Mouse (Mus musculus) testis, adult 2 months (tissue): ENCODE results near the gene Ttc3. TPM values are rescaled to one million over a fixed set of nuclear protein-coding genes. Genes with fewer than 3 reads are reported as not detected.
A peak's percentile ranks its signal among the peaks of the same experiment; 100 is the strongest.

Experiments used
- H3K27ac ChIP-seq: fragments of 200-500 bp; 2 replicates; pipeline ENCODE4 v1.5.1; 2012; ENCODE audit warnings: low read depth, low read length; ENCODE audit not compliant: control insufficient read depth, insufficient read depth
- H3K27me3 ChIP-seq: fragments of 200-500 bp; 2 replicates; pipeline ENCODE4 v1.6.1; 2012; ENCODE audit warnings: mild to moderate bottlenecking, low read length, moderate library complexity; ENCODE audit not compliant: control insufficient read depth, insufficient read depth
- H3K36me3 ChIP-seq: fragments of 200-500 bp; 2 replicates; pipeline ENCODE4 v1.6.1; 2012; ENCODE audit warnings: mild to moderate bottlenecking, low read length; ENCODE audit not compliant: control insufficient read depth, insufficient read depth
- H3K4me1 ChIP-seq: fragments of 200-500 bp; 2 replicates; pipeline ENCODE4 v1.6.1; 2012; ENCODE audit warnings: low read length; ENCODE audit not compliant: control insufficient read depth, insufficient read depth
- H3K4me3 ChIP-seq: fragments of 200-500 bp; 2 replicates; pipeline ENCODE4 v1.5.1; 2012; ENCODE audit warnings: low read depth, mild to moderate bottlenecking, low read length, moderate library complexity, mixed read lengths; ENCODE audit not compliant: control insufficient read depth
- CTCF ChIP-seq: fragments of 200-500 bp; IDR thresholded peaks from 2 replicates; pipeline ENCODE4 v1.5.1; 2012; ENCODE audit warnings: low read depth, mild to moderate bottlenecking, inconsistent platforms, low read length, moderate library complexity; ENCODE audit not compliant: control insufficient read depth, insufficient read depth, insufficient replicate concordance
- POLR2A ChIP-seq: fragments of 200-500 bp; IDR thresholded peaks from 2 replicates; pipeline ENCODE4 v1.6.1; 2012; ENCODE audit warnings: low read depth, mild to moderate bottlenecking, inconsistent platforms, low read length, moderate library complexity; ENCODE audit not compliant: control insufficient read depth
- polyA plus RNA-seq: library from polyadenylated mRNA; depleted of rRNA; stranded (reverse); fragments of >200 nt; gene quantifications from 2 replicates; pipeline ENCODE4 v1.2.3, GENCODE M21; 2012

The Ttc3 gene
- polyA plus RNA-seq, 1 experiment: 10.7 TPM

DNA sequence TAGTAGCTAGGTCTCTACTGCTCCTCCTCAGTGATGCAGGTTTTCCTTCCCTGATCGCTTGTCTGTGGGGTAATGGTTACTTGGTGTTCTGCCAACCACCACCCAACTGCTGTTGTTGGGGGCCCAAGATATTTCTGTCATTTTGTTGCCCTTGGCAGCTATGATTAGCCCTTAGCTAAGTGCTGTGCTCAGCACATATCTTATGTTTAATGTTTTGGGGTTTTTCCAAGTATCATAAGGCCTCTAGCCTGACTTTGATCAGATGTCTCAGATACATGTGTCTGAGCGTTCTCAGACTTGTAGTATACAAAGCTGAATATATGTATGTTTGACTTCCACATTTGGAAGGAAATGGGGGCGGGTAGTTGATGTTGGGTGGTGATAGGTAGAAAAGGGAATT, 40.9 kb downstream of the Ttc3 start:
- H3K36me3 ChIP-seq: no peaks in the 10 kb centered on the region; the same call in 1 of the 2 replicates
- no peak overlapping the region for H3K27ac ChIP-seq
- no peaks in the 10 kb centered on the region for H3K4me1 ChIP-seq
- no peaks in the 10 kb centered on the region for H3K27me3 ChIP-seq
- TF ChIP-seq CTCF: no peak
- TF ChIP-seq POLR2A: no peak
- H3K4me3 ChIP-seq: no peak overlapping the region

DNA sequence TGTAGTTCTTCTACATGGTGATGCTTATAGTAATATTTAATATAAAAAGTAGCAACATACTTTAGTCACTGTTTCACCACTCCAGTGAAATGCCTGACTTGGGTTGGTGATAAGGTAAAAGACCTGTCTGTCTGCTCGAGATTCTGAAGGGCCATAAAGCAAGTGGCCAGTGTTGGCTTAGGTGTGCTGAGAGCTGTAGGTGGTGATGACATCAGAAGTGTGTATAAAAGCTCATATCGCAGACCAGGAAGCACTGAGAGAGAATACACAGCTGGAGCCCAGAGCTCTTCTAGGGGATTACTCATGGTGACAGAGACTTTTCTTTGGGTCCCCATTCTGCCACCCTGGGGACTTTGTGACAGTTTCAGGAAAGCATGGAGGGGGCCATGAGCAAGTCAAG, 41.8 kb downstream of the Ttc3 start:
- TF ChIP-seq POLR2A (no peak), CTCF (no peak)
- Histone ChIP-seq H3K4me3 (no peak overlapping the region), H3K4me1 (no peaks in the 10 kb centered on the region), H3K36me3 (no peaks in the 10 kb centered on the region; the same call in 1 of the 2 replicates), H3K27me3 (no peaks in the 10 kb centered on the region), H3K27ac (no peak overlapping the region)

DNA sequence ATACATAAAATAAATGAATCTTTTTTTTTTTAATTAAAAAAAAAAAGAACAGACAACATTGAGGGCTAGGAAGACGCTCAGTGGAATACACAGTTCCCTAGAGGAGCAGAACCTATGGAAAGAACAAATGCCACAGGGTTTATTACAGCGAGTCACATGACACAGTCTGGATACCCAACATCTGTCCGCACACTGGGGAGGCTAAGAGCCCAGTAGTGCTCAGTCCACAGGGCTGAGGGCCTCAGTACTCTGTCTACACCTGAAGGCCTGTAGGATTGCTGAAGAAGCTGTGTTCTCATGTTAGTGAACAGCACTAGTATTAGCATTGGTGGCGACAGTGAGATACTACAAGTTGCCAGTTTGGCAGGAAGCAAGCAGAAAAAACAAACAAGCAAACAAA, 42.3 kb downstream of the Ttc3 start:
- TF ChIP-seq CTCF (no peak), POLR2A (no peak)

DNA sequence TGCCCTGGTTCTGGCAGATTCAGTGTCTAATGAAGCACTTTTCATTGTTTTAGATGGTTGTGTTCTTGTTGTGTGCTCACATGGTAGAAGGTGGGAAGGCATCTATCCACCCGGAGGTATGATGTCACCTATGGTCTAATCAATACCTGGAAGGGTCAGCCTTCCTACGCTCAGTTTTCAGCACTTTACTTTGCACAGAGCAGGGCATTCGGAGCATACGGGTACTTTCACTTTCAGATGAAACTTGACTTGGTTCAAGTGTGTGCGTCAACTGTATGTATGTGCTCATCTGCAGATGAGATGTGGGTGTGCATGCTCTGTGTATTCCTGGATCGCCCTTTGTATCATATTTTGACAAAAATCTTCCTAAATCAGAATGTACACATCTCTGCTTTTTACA, 43.7 kb downstream of the Ttc3 start:
- H3K4me3 ChIP-seq: no peak overlapping the region
- no peaks in the 10 kb centered on the region for H3K27me3 ChIP-seq
- no peaks in the 10 kb centered on the region; the same call in 1 of the 2 replicates for H3K36me3 ChIP-seq
- TF ChIP-seq CTCF: no peak
- TF ChIP-seq POLR2A: no peak
- no peak overlapping the region for H3K27ac ChIP-seq
- no peaks in the 10 kb centered on the region for H3K4me1 ChIP-seq

More for the DNA sequence above, 42.3 kb downstream of the Ttc3 start:
- Histone ChIP-seq H3K4me3 (no peak overlapping the region), H3K4me1 (no peaks in the 10 kb centered on the region), H3K27ac (no peak overlapping the region), H3K36me3 (no peaks in the 10 kb centered on the region; the same call in 1 of the 2 replicates), H3K27me3 (no peaks in the 10 kb centered on the region)

DNA sequence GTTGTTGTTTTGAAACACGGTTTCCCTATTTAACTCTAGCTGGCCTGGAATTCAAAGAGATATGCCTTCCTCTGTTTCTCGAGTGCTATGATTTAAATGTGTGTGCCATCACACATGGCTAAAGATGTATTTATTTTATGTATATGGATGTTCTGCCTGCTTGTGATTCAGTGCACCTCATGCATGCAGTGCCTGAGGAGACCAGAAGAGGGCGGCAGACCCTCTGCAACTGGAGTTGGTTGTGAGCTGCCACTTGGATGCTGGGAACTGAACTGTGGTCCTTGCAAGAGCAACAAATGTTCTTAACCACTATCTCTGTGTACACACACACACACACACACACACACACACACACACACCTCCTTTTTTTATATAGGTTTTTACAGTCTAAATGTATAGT, 50.1 kb downstream of the Ttc3 start:
- peak; percentile 69; the same call in 1 of the 2 replicates for TF ChIP-seq CTCF
- no peak for TF ChIP-seq POLR2A
- Histone ChIP-seq H3K4me3 (no peak overlapping the region), H3K4me1 (no peaks in the 10 kb centered on the region), H3K27ac (no peak overlapping the region), H3K36me3 (no peaks in the 10 kb centered on the region; the same call in 1 of the 2 replicates), H3K27me3 (no peaks in the 10 kb centered on the region)

DNA sequence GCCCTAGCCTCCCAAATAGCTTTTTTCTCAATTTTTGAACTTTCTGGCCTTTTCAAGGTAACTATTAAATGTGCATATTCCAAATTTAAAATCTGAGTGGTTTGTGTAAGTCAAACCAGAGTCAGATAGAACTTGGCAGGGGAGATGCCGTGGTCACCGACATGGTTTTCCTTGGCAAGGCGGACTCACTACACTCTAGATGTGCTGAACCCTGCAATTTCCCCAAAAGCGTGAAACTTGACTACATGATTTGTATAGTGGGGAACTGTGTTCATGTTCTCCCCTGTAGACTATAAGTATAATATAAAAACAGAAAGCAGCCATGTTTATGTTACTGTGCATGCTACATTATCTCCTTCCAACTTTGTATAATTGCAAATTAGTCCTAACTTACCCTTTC, 58.5 kb downstream of the Ttc3 start:
- TF ChIP-seq POLR2A (no peak), CTCF (no peak)

DNA sequence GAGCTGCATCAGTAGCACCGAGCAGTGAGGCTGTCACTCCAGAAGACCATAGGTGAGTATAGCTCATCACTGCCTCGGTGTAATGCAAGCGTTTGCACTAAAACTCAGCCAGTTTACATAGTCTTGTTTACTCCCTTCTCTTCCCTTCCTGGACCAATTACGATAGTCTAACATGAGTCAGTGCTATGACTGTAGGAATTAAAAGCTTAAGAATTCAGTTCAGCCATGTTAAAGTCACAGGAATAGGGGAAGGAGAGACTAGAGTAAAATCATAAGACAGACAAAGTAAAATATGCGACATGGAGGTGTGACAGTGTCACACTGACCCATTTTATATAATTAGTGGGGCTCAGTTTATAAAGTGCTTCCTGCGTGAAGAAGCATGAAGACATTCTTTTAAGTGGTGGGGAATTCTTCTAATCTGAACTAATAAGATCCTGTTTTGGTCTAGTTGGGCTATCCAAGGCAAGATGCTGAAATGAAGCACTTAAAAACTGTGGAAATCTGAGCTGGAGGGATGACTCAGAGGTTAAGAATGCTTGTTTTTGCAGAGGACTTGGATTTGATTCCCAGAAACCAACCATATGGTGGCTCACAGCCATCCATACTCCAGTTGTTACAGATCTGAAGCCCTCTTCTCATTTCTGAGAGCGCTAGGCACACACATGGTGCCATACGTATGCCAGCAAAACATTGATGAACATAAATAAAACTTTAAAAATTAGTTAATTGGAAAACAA, 65.2 kb downstream of the Ttc3 start:
- no peaks in the 10 kb centered on the region for H3K4me1 ChIP-seq
- no peak for TF ChIP-seq POLR2A
- TF ChIP-seq CTCF: no peak
- H3K4me3 ChIP-seq: no peak overlapping the region
- no peaks in the 10 kb centered on the region for H3K27me3 ChIP-seq
- H3K27ac ChIP-seq: no peak overlapping the region
- peaks cover 5% of the 10 kb centered on the region for H3K36me3 ChIP-seq

More for the DNA sequence above, 58.5 kb downstream of the Ttc3 start:
- Histone ChIP-seq H3K4me3 (no peak overlapping the region), H3K27me3 (no peaks in the 10 kb centered on the region), H3K4me1 (no peaks in the 10 kb centered on the region), H3K27ac (no peak overlapping the region), H3K36me3 (no peaks in the 10 kb centered on the region; the same call in 1 of the 2 replicates)

DNA sequence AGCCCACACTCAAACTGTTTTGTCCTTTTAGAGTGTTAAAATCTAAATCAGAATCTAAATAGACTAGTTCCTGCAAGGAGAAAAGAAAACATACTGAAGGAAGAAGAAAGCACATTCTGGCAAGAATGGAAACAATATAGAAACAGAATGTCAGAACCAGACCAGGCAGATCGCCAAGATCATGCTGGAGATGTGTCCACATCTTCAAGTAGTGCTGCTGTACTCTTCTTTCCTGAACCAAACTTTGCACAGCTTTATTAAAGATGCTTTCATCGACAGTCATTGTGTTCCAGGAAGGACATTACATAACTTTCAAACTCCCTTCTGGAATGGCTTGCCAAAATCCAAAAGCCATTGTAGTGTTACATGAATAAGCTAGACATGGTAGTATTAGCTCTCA, 66.4 kb downstream of the Ttc3 start:
- Histone ChIP-seq H3K27me3 (no peaks in the 10 kb centered on the region), H3K4me3 (no peak overlapping the region), H3K27ac (no peak overlapping the region), H3K36me3 (peaks cover 5% of the 10 kb centered on the region), H3K4me1 (no peaks in the 10 kb centered on the region)
- TF ChIP-seq CTCF (no peak), POLR2A (no peak)
